Mouse (Mus musculus): ENCODE data around the gene Zbtb39. TPM values are rescaled to one million over a fixed set of nuclear protein-coding genes. Genes with fewer than 3 reads are reported as not detected.
A peak's percentile ranks its signal among the peaks of the same experiment; 100 is the strongest.

The Zbtb39 gene
- polyA plus RNA-seq, 1 experiment, result 6.7 TPM

GRCm38 (mm10) chr10:127704766-127705220 is 34.5 kb upstream of the Zbtb39 start, which contains the start of gene Myo1a:
TSS of gene Myo1a (plus strand) at chr10:127705170.
- Histone ChIP-seq H3K27me3 (ENCODE audit: control insufficient read depth, insufficient read depth, low read length) (no peaks in the 10 kb centered on the region), H3K36me3 (ENCODE audit: control insufficient read depth, insufficient read depth, low read length) (peaks cover 43% of the 10 kb centered on the region), H3K4me3 (ENCODE audit: low read depth, low read length) (peak within 1 kb of the TSS; percentile 69), H3K4me1 (ENCODE audit: control insufficient read depth, insufficient read depth, insufficient read length, low read length) (peaks cover 15% of the 10 kb centered on the region; the same call in 1 of the 2 replicates), H3K27ac (ENCODE audit: insufficient read depth, low read depth, low read length) (peak within 1 kb of the TSS; percentile 98)
- 45% methylated on average over 2 of the region's 2 CpGs for WGBS
- TF ChIP-seq POLR2A (IDR thresholded peaks at IDR 0.05; ENCODE audit: low read depth, low read length) (no peak), CTCF (IDR thresholded peaks at IDR 0.05; ENCODE audit: extremely low read depth, insufficient read length, insufficient replicate concordance, low read depth, low read length) (peak; percentile 71)

- H3K4me1 ChIP-seq (ENCODE audit: control insufficient read depth, insufficient read depth, insufficient read length, low read length), result peaks cover 15% of the 10 kb centered on the region; the same call in 1 of the 2 replicates
- H3K27me3 ChIP-seq (ENCODE audit: control insufficient read depth, insufficient read depth, low read length), result no peaks in the 10 kb centered on the region
- H3K4me3 ChIP-seq (ENCODE audit: low read depth, low read length), result peak overlapping the region; percentile 69
- WGBS, result 80% methylated on average over 4 of the region's 4 CpGs
- peaks cover 52% of the 10 kb centered on the region for H3K36me3 ChIP-seq (ENCODE audit: control insufficient read depth, insufficient read depth, low read length)
- H3K27ac ChIP-seq (ENCODE audit: insufficient read depth, low read depth, low read length), result peak overlapping the region; percentile 94; the same call in 1 of the 2 replicates
- TF ChIP-seq CTCF (IDR thresholded peaks at IDR 0.05; ENCODE audit: extremely low read depth, insufficient read length, insufficient replicate concordance, low read depth, low read length), result no peak
- TF ChIP-seq POLR2A (IDR thresholded peaks at IDR 0.05; ENCODE audit: low read depth, low read length), result no peak
Observed at GRCm38 (mm10) chr10:127705783-127706182, 33.6 kb upstream of the Zbtb39 start.

DNA sequence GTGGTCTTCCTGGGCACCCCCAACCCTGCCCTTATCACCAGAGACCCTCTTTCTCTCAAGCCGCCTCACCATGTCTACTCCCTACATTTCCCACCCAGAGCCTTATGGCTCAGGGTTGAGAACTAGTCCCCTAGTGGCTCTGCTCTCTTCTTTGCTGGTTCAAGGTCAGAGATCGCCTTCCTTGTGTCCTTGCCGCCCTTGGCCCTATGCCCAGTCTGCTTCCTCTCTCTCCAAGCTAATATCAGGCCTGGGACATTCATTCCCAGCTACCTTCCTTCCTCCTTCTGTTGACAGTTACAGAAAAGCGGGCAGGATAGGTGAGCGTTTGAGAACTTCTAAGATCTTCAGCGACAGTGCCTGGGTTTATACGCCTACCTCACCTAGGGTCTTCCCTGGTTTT is 31.6 kb upstream of the Zbtb39 start:
- WGBS, result 30% methylated on average over 7 of the region's 7 CpGs
- H3K4me3 ChIP-seq (ENCODE audit: low read depth, low read length), result peak overlapping the region; percentile 39
- peak overlapping the region; percentile 54 for H3K27ac ChIP-seq (ENCODE audit: insufficient read depth, low read depth, low read length)
- TF ChIP-seq CTCF (IDR thresholded peaks at IDR 0.05; ENCODE audit: extremely low read depth, insufficient read length, insufficient replicate concordance, low read depth, low read length) (0 out of 2 replicates have a peak, but pooled peaks have one; percentile 1), POLR2A (IDR thresholded peaks at IDR 0.05; ENCODE audit: low read depth, low read length) (no peak)
- peaks cover 12% of the 10 kb centered on the region; the same call in 1 of the 2 replicates for H3K4me1 ChIP-seq (ENCODE audit: control insufficient read depth, insufficient read depth, insufficient read length, low read length)
- H3K27me3 ChIP-seq (ENCODE audit: control insufficient read depth, insufficient read depth, low read length), result no peaks in the 10 kb centered on the region
- peaks cover 71% of the 10 kb centered on the region for H3K36me3 ChIP-seq (ENCODE audit: control insufficient read depth, insufficient read depth, low read length)

- TF ChIP-seq CTCF (IDR thresholded peaks at IDR 0.05; ENCODE audit: extremely low read depth, insufficient read length, insufficient replicate concordance, low read depth, low read length), result no peak
- TF ChIP-seq POLR2A (IDR thresholded peaks at IDR 0.05; ENCODE audit: low read depth, low read length), result no peak
- Histone ChIP-seq H3K4me3 (ENCODE audit: low read depth, low read length) (no peak overlapping the region), H3K27ac (ENCODE audit: insufficient read depth, low read depth, low read length) (no peak overlapping the region), H3K27me3 (ENCODE audit: control insufficient read depth, insufficient read depth, low read length) (no peaks in the 10 kb centered on the region), H3K36me3 (ENCODE audit: control insufficient read depth, insufficient read depth, low read length) (peaks cover 83% of the 10 kb centered on the region), H3K4me1 (ENCODE audit: control insufficient read depth, insufficient read depth, insufficient read length, low read length) (peaks cover 12% of the 10 kb centered on the region; the same call in 1 of the 2 replicates)
- WGBS, result 87% methylated on average over 3 of the region's 3 CpGs
Observed at GRCm38 (mm10) chr10:127708850-127709370, 30.4 kb upstream of the Zbtb39 start.

GRCm38 (mm10) chr10:127710331-127710730 is 29.0 kb upstream of the Zbtb39 start:
- 83% methylated on average over 13 of the region's 13 CpGs for WGBS
- peaks cover 9% of the 10 kb centered on the region; the same call in 1 of the 2 replicates for H3K4me1 ChIP-seq (ENCODE audit: control insufficient read depth, insufficient read depth, insufficient read length, low read length)
- no peak for TF ChIP-seq POLR2A (IDR thresholded peaks at IDR 0.05; ENCODE audit: low read depth, low read length)
- TF ChIP-seq CTCF (IDR thresholded peaks at IDR 0.05; ENCODE audit: extremely low read depth, insufficient read length, insufficient replicate concordance, low read depth, low read length), result no peak
- H3K27ac ChIP-seq (ENCODE audit: insufficient read depth, low read depth, low read length), result no peak overlapping the region
- peaks cover 90% of the 10 kb centered on the region for H3K36me3 ChIP-seq (ENCODE audit: control insufficient read depth, insufficient read depth, low read length)
- H3K4me3 ChIP-seq (ENCODE audit: low read depth, low read length), result no peak overlapping the region
- no peaks in the 10 kb centered on the region for H3K27me3 ChIP-seq (ENCODE audit: control insufficient read depth, insufficient read depth, low read length)

DNA sequence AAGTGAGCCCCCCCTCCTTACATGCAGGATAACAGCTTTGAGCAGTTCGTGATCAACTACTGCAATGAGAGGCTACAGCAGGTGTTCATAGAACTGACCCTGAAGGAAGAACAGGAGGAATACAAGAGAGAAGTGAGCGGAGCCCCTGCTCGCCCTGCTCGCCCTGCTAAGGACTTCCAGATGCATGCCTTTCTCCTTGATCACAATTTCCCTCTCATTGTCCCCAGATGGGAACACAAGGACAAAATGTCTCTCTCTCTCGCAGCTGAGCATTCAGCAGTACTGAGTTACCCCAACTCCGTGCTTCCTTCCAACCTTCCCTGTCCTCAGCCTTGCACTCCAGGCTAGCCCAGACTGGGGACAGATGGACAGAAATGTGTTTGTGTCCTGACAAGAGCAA is 26.6 kb upstream of the Zbtb39 start:
- no peak overlapping the region for H3K27ac ChIP-seq (ENCODE audit: insufficient read depth, low read depth, low read length)
- peaks cover 1% of the 10 kb centered on the region; the same call in 1 of the 2 replicates for H3K4me1 ChIP-seq (ENCODE audit: control insufficient read depth, insufficient read depth, insufficient read length, low read length)
- H3K27me3 ChIP-seq (ENCODE audit: control insufficient read depth, insufficient read depth, low read length), result no peaks in the 10 kb centered on the region
- TF ChIP-seq POLR2A (IDR thresholded peaks at IDR 0.05; ENCODE audit: low read depth, low read length) (no peak), CTCF (IDR thresholded peaks at IDR 0.05; ENCODE audit: extremely low read depth, insufficient read length, insufficient replicate concordance, low read depth, low read length) (no peak)
- H3K4me3 ChIP-seq (ENCODE audit: low read depth, low read length), result no peak overlapping the region
- H3K36me3 ChIP-seq (ENCODE audit: control insufficient read depth, insufficient read depth, low read length), result peaks cover 93% of the 10 kb centered on the region
- WGBS, result 94% methylated on average over 6 of the region's 6 CpGs

DNA sequence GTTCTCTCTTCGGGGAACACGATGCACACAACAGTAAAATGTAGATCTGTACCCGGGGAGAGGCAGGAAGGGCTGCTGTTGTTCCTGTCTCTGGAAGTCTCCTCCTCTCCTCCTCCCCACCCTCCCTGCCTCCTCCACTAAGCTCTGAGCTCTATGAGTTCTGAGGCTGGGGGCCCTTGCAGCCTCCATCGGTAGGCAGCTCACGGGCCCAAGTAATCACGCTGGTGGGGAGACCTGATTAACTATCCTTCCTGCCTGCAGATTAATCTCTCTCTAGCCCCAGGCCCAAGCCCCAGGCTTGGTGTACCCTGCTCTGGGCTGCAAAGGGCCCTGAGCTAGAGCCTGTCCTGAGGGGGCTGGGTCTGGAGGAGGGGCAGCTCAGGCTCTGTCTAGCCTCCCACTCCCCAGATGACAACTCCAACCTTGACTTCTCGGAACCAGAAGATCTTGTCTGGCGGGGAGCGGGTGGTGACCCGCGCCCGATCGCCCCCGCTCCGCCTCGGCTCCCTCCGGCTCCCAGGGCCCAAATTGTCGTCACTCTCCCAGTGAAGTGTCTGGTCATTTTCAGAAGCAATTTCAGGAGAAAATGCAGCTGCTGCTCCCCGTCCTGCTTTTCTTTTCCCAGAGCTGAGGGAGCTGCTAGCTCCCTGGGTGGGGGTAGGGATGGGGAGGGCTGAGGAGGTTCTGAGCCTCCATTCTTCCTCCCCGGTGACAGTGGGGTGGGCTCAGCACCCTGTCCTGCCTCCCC is 17.5 kb upstream of the Zbtb39 start:
- peak overlapping the region; percentile 31 for H3K4me3 ChIP-seq (ENCODE audit: low read depth, low read length)
- no peaks in the 10 kb centered on the region; the same call in 1 of the 2 replicates for H3K4me1 ChIP-seq (ENCODE audit: control insufficient read depth, insufficient read depth, insufficient read length, low read length)
- WGBS, result 66% methylated on average over 20 of the region's 20 CpGs
- no peaks in the 10 kb centered on the region for H3K27me3 ChIP-seq (ENCODE audit: control insufficient read depth, insufficient read depth, low read length)
- no peak for TF ChIP-seq POLR2A (IDR thresholded peaks at IDR 0.05; ENCODE audit: low read depth, low read length)
- no peak for TF ChIP-seq CTCF (IDR thresholded peaks at IDR 0.05; ENCODE audit: extremely low read depth, insufficient read length, insufficient replicate concordance, low read depth, low read length)
- H3K27ac ChIP-seq (ENCODE audit: insufficient read depth, low read depth, low read length), result peak overlapping the region; percentile 38; the same call in 1 of the 2 replicates
- peaks cover 47% of the 10 kb centered on the region for H3K36me3 ChIP-seq (ENCODE audit: control insufficient read depth, insufficient read depth, low read length)

All from small intestine, adult 2 months (tissue).